ENCODE assay signal across 14 mouse cellular contexts in the genomic region with DNA sequence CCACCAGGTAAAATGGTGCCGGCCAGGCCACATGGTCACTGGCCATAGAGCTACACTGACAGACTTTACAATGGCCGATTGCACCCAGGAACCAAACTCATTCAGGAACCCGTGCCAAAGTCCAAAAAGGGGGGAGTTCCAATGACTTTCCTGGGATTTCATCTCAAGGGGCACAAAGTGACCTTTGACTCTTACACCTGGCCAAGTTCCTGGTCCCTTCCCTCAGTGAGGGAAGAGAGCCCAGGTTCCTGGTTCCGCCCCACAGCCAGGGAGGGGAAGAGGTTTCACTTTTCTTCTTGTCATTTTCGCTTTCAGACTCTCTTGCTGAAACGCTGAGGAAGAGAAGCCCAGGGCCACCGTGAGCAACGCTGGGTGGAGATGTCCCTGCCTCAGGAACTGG. TPM values are rescaled to one million over a fixed set of nuclear protein-coding genes. Genes with fewer than 3 reads are reported as not detected.
DNase-seq lines count a peak whose midpoint lies in the region; ATAC-seq lines count a peak whose summit lies in the region.
"Had no signal": no experiment of that assay in that cellular context is flagged by ENCODE, and none has a peak within 500 bp of the region (broad histone marks: within the 10 kb centered on the region; RNA-seq: fewer than 3 reads in every experiment).

Gene Slco2a1, plus strand, starts transcription at position 251 of the 400 bp plus-strand sequence.

- H3K4me2 ChIP-seq in hindbrain, embryonic 12.5 days (replicated peaks): no peak within 1 kb of the TSS
- H3K4me2 ChIP-seq in hindbrain, embryonic 13.5 days: no peak within 1 kb of the TSS
- H3K4me2 ChIP-seq in midbrain, embryonic 11.5 days: no peak within 1 kb of the TSS
- no peak within 1 kb of the TSS for H3K4me2 ChIP-seq in stomach, embryonic 15.5 days

- 87% methylated on average over 8 of the region's 8 CpGs for WGBS in hindbrain, embryonic 12.5 days
- WGBS in hindbrain, embryonic 13.5 days: 91% methylated on average over 8 of the region's 8 CpGs
- WGBS in midbrain, embryonic 10.5 days: 88% methylated on average over 8 of the region's 8 CpGs
- WGBS in midbrain, embryonic 11.5 days: 92% methylated on average over 8 of the region's 8 CpGs
- 75% methylated on average over 8 of the region's 8 CpGs for WGBS in stomach, embryonic 15.5 days

- 0 out of 2 replicates have a peak within 1 kb of the TSS, but pooled peaks have one; percentile 46 for H3K27ac ChIP-seq in hindbrain, embryonic 12.5 days
- H3K27ac ChIP-seq in hindbrain, embryonic 13.5 days: no peak within 1 kb of the TSS
- peak within 1 kb of the TSS; percentile 61 for H3K27ac ChIP-seq in midbrain, embryonic 10.5 days (replicated peaks)
- no peak within 1 kb of the TSS; the same call in 1 of the 2 replicates for H3K27ac ChIP-seq in midbrain, embryonic 11.5 days (ENCODE audit: low read depth, low read length)
- H3K27ac ChIP-seq in stomach, embryonic 15.5 days: no peak within 1 kb of the TSS

- no peaks in the 10 kb centered on the region for H3K36me3 ChIP-seq in hindbrain, embryonic 12.5 days
- H3K36me3 ChIP-seq in hindbrain, embryonic 13.5 days: no peaks in the 10 kb centered on the region
- no peaks in the 10 kb centered on the region for H3K36me3 ChIP-seq in midbrain, embryonic 10.5 days
- H3K36me3 ChIP-seq in midbrain, embryonic 11.5 days (ENCODE audit: control insufficient read depth, insufficient read depth, low read length): no peaks in the 10 kb centered on the region
- no peaks in the 10 kb centered on the region for H3K36me3 ChIP-seq in stomach, embryonic 15.5 days

- DNase-seq in midbrain, embryonic 10.5 days (ENCODE audit: low spot score): no peak
- DNase-seq in midbrain, embryonic 11.5 days (ENCODE audit: low spot score, missing footprints): no peak
- peak; percentile 50 for DNase-seq in kidney, postnatal 10 days
- no peak for DNase-seq in neural tube, embryonic 10.5 days (ENCODE audit: extremely low spot score, low spot score)
- DNase-seq in embryo, embryonic 10 days (ENCODE audit: low spot score): no peak
- DNase-seq: cerebellum, postnatal 36 days; heart, postnatal 36 days; lung, postnatal 14 days; spleen, adult 18-20 months; thymus, postnatal 36 days had no signal

- no peaks in the 10 kb centered on the region for H3K27me3 ChIP-seq in hindbrain, embryonic 12.5 days
- no peaks in the 10 kb centered on the region for H3K27me3 ChIP-seq in hindbrain, embryonic 13.5 days
- no peaks in the 10 kb centered on the region for H3K27me3 ChIP-seq in midbrain, embryonic 10.5 days (ENCODE audit: low read depth, poor library complexity, severe bottlenecking)
- no peaks in the 10 kb centered on the region for H3K27me3 ChIP-seq in midbrain, embryonic 11.5 days (ENCODE audit: control insufficient read depth, insufficient read depth, low read length)
- no peaks in the 10 kb centered on the region for H3K27me3 ChIP-seq in stomach, embryonic 15.5 days (replicated peaks)

- no peak within 1 kb of the TSS for H3K9ac ChIP-seq in hindbrain, embryonic 12.5 days
- H3K9ac ChIP-seq in hindbrain, embryonic 13.5 days: no peak within 1 kb of the TSS
- H3K9ac ChIP-seq in midbrain, embryonic 11.5 days (ENCODE audit: low read length): no peak within 1 kb of the TSS
- no peak within 1 kb of the TSS for H3K9ac ChIP-seq in stomach, embryonic 15.5 days

- ATAC-seq in hindbrain, embryonic 12.5 days (ENCODE audit: low FRiP score): no peak
- no peak for ATAC-seq in hindbrain, embryonic 13.5 days (ENCODE audit: low FRiP score)
- no peak for ATAC-seq in midbrain, embryonic 11.5 days (ENCODE audit: low FRiP score)
- no peak for ATAC-seq in stomach, embryonic 15.5 days (ENCODE audit: insufficient read depth, low FRiP score, low read depth)

- no peak within 1 kb of the TSS for H3K4me3 ChIP-seq in hindbrain, embryonic 12.5 days
- H3K4me3 ChIP-seq in hindbrain, embryonic 13.5 days: no peak within 1 kb of the TSS
- no peak within 1 kb of the TSS for H3K4me3 ChIP-seq in midbrain, embryonic 10.5 days
- no peak within 1 kb of the TSS for H3K4me3 ChIP-seq in midbrain, embryonic 11.5 days (ENCODE audit: low read depth, low read length)
- no peak within 1 kb of the TSS for H3K4me3 ChIP-seq in stomach, embryonic 15.5 days (replicated peaks)
- H3K4me3 ChIP-seq: erythroblast, embryonic 14.5 days had no signal

- H3K9me3 ChIP-seq in hindbrain, embryonic 12.5 days (replicated peaks): no peaks in the 10 kb centered on the region
- H3K9me3 ChIP-seq in hindbrain, embryonic 13.5 days: no peaks in the 10 kb centered on the region
- H3K9me3 ChIP-seq in midbrain, embryonic 10.5 days (replicated peaks): no peaks in the 10 kb centered on the region
- H3K9me3 ChIP-seq in midbrain, embryonic 11.5 days (ENCODE audit: control insufficient read depth, low read length): no peaks in the 10 kb centered on the region
- H3K9me3 ChIP-seq in stomach, embryonic 15.5 days: no peaks in the 10 kb centered on the region

- peaks cover 30% of the 10 kb centered on the region for H3K4me1 ChIP-seq in hindbrain, embryonic 12.5 days
- peaks cover 29% of the 10 kb centered on the region for H3K4me1 ChIP-seq in hindbrain, embryonic 13.5 days (replicated peaks)
- H3K4me1 ChIP-seq in midbrain, embryonic 10.5 days: peaks cover 52% of the 10 kb centered on the region
- H3K4me1 ChIP-seq in midbrain, embryonic 11.5 days (ENCODE audit: control insufficient read depth, insufficient read depth, low read length): peaks cover 15% of the 10 kb centered on the region
- no peaks in the 10 kb centered on the region for H3K4me1 ChIP-seq in stomach, embryonic 15.5 days

RNA-seq across cellular contexts. Expression of gene Slco2a1, which starts in this region (rescaled TPM):
- polyA plus RNA-seq in hindbrain, embryonic 12.5 days (2016; fragmentation: Nextera tagmentation; extraction: Ambion mirVana): 1.1 and 1.7 TPM in 2 replicates
- 1.1 and 1.2 TPM in 2 replicates for polyA plus RNA-seq in hindbrain, embryonic 13.5 days (2015; fragmentation: Nextera tagmentation; extraction: Ambion mirVana)
- 0.17 and 0.25 TPM in 2 replicates for polyA plus RNA-seq in midbrain, embryonic 10.5 days (2016; fragmentation: Nextera tagmentation; extraction: Ambion mirVana)
- 0.31 and 0.54 TPM in 2 replicates for polyA plus RNA-seq in midbrain, embryonic 11.5 days (2014; fragmentation: Nextera tagmentation; extraction: Ambion mirVana)
- 12.1 and 13.9 TPM in 2 replicates for polyA plus RNA-seq in stomach, embryonic 15.5 days (2015; fragmentation: Nextera tagmentation; extraction: Ambion mirVana)

Comparison
In these comparisons a context has a peak if more than half of its experiments do, and no peak if none do; other contexts are left out.
1. H3K27ac ChIP-seq: peak in hindbrain, embryonic 12.5 days (single experiment) and midbrain, embryonic 10.5 days (single experiment); none in hindbrain, embryonic 13.5 days (single experiment), midbrain, embryonic 11.5 days (single experiment) and stomach, embryonic 15.5 days (single experiment).